Mouse (Mus musculus) hindbrain, postnatal 0 days (tissue): ENCODE results near the gene Dysf. TPM values are rescaled to one million over a fixed set of nuclear protein-coding genes. Genes with fewer than 3 reads are reported as not detected.

ENCODE experiments used
- ATAC-seq: fragments of 200-750 bp; cut with Nextera tagmentation; 2 replicates; pipeline ENCODE4 v1.8.0; 2017; ENCODE audit warnings: mild to moderate bottlenecking, moderate TSS enrichment, moderate library complexity
- DNase-seq: peaks from one replicate; pipeline ENCODE4 v3.0.0-alpha.2; 2015; ENCODE audit warnings: low spot score
- H3K27ac ChIP-seq: fragments of 300-500 bp; sonication (generic); 2 replicates; pipeline ENCODE4 v1.5.1; 2014; ENCODE audit warnings: mild to moderate bottlenecking
- H3K27me3 ChIP-seq: fragments of 300-500 bp; sonication (generic); 2 replicates; pipeline ENCODE4 v1.6.1; 2014; ENCODE audit warnings: low read length, mixed read lengths; ENCODE audit not compliant: insufficient read depth
- H3K36me3 ChIP-seq: fragments of 300-500 bp; sonication (generic); 2 replicates; pipeline ENCODE4 v1.6.1; 2014; ENCODE audit warnings: low read length, mixed read lengths; ENCODE audit not compliant: insufficient read depth
- H3K4me1 ChIP-seq: fragments of 300-500 bp; sonication (generic); 2 replicates; pipeline ENCODE4 v1.6.1; 2014; ENCODE audit warnings: antibody characterized with exemption, low read length, mixed read lengths; ENCODE audit not compliant: insufficient read depth
- H3K4me2 ChIP-seq: fragments of 300-500 bp; sonication (generic); 2 replicates; pipeline ENCODE4 v1.6.1; 2014; ENCODE audit warnings: low read depth, mild to moderate bottlenecking, low read length, moderate library complexity, mixed read lengths
- H3K4me3 ChIP-seq: fragments of 300-500 bp; sonication (generic); 2 replicates; pipeline ENCODE4 v1.5.1; 2014; ENCODE audit warnings: low read length
- H3K9ac ChIP-seq: fragments of 300-500 bp; sonication (generic); replicated peaks from 2 replicates; pipeline ENCODE4 v1.6.1; 2014; ENCODE audit warnings: mild to moderate bottlenecking, low read length, moderate library complexity, mixed read lengths
- H3K9me3 ChIP-seq: fragments of 300-500 bp; sonication (generic); 2 replicates; pipeline ENCODE4 v1.6.1; 2016; ENCODE audit warnings: low read length, mixed read lengths
- CTCF ChIP-seq: IDR thresholded peaks from 2 replicates; pipeline ENCODE4 v1.5.1; 2016; ENCODE audit warnings: antibody characterized with exemption, control low read depth, low read depth
- WGBS: fragments of 180-500 bp; shearing (Covaris S2); extraction: QIAGEN DNeasy Blood & Tissue Kit; methylation state at CpG from one replicate; pipeline ENCODE4 v1.1.7; 2014; 5-methylcytosine and 5-hydroxymethylcytosine counted together
- polyA plus RNA-seq: library from polyadenylated mRNA; unstranded; fragments of >200 nt; fragmentation: Nextera tagmentation; extraction: Ambion mirVana; gene quantifications from 2 replicates; pipeline ENCODE4 v1.2.1, GENCODE M21; 2015
- total RNA-seq: library from RNA; depleted of rRNA; stranded (reverse); fragments of >200 nt; gene quantifications from 2 replicates; pipeline ENCODE4 v1.2.3, GENCODE M21; 2014; rRNA removed

Dysf gene
- total and polyA plus RNA-seq, 2 experiments from 2014 or later, result 1.6 to 2.4 TPM

DNA sequence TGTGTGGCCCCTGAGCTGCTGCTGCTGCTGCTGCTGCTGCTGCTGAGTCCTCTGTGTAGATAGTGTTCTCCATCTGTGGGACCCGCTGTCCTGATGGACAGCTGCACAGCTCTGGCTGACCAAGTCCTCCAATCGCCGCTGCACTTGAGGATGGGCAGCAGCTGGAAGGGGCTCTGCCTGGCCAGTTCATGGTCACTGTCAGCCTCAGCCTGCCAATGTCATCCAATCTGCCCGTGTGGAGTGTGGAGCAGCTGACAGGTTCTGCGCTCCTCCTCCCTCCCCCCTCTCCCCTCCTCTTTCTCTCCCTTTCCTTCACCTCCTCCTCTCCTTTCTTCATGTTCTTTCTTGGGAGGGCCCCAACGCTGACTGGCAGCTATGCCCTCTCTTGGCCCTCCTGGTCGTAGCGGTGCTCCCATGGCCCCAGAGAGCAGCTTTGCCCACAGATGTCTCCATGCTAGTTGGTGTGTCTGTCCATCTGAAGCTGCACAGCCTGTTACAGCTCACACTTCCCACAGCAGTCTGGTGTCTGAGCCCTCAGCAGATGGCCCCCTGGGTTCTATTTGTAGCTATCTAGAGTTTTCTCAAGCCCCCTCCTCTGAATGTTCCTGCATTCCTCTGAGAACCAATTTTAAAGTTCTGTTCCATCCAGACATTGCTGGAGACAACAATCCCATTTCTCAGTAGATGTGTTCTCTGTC, 223.8 kb downstream of the Dysf start:
- H3K4me1 ChIP-seq, result no peaks in the 10 kb centered on the region; the same call in 1 of the 2 replicates
- H3K4me2 ChIP-seq, result no peak overlapping the region
- DNase-seq, result peak; percentile 19
- H3K9me3 ChIP-seq, result no peaks in the 10 kb centered on the region
- 38% methylated on average over 8 of the region's 8 CpGs for WGBS
- H3K36me3 ChIP-seq, result no peaks in the 10 kb centered on the region
- H3K4me3 ChIP-seq, result no peak overlapping the region
- no peak overlapping the region for H3K27ac ChIP-seq
- H3K9ac ChIP-seq, result no peak overlapping the region
- H3K27me3 ChIP-seq, result no peaks in the 10 kb centered on the region
- peak; percentile 19; the same call in 1 of the 2 replicates for ATAC-seq
- no peak for TF ChIP-seq CTCF

DNA sequence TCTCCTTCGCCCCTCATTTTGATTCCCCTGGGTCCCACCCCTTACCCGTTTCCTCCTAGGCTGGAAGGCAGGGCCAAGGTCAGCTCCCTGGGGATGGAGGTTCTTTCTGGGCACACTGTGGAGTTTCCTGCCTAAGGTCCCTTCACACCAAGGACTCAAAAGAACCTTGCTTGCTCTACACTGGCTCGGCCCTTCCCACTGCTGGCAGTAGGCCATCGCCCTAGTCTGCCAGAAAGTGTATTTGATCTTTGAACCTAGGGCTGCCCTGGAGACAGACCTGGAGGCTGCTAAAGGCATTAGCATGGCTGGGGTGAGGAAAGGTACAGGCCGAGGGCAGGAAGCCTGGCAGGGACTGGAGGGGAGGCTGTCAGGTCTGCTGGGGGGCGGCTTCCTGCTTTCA, 225.4 kb downstream of the Dysf start:
- H3K9ac ChIP-seq, result no peak overlapping the region
- no peak overlapping the region for H3K27ac ChIP-seq
- no peaks in the 10 kb centered on the region for H3K9me3 ChIP-seq
- H3K27me3 ChIP-seq, result no peaks in the 10 kb centered on the region
- no peak overlapping the region for H3K4me3 ChIP-seq
- DNase-seq, result no peak
- no peak for TF ChIP-seq CTCF
- no peaks in the 10 kb centered on the region for H3K36me3 ChIP-seq
- ATAC-seq, result no peak
- 65% methylated on average over 6 of the region's 6 CpGs for WGBS
- H3K4me1 ChIP-seq, result no peaks in the 10 kb centered on the region; the same call in 1 of the 2 replicates
- no peak overlapping the region for H3K4me2 ChIP-seq

- no peaks in the 10 kb centered on the region; the same call in 1 of the 2 replicates for H3K4me1 ChIP-seq
- no peak for DNase-seq
- H3K36me3 ChIP-seq, result no peaks in the 10 kb centered on the region
- H3K27me3 ChIP-seq, result no peaks in the 10 kb centered on the region
- no peak overlapping the region for H3K4me2 ChIP-seq
- ATAC-seq, result no peak
- WGBS, result 85% methylated on average over 2 of the region's 2 CpGs
- no peak for TF ChIP-seq CTCF
- no peak overlapping the region for H3K4me3 ChIP-seq
- no peaks in the 10 kb centered on the region for H3K9me3 ChIP-seq
- H3K27ac ChIP-seq, result no peak overlapping the region
- H3K9ac ChIP-seq, result no peak overlapping the region
Measured at GRCm38 (mm10) chr6:84235365-84235764, 227.0 kb downstream of the Dysf start.

DNA sequence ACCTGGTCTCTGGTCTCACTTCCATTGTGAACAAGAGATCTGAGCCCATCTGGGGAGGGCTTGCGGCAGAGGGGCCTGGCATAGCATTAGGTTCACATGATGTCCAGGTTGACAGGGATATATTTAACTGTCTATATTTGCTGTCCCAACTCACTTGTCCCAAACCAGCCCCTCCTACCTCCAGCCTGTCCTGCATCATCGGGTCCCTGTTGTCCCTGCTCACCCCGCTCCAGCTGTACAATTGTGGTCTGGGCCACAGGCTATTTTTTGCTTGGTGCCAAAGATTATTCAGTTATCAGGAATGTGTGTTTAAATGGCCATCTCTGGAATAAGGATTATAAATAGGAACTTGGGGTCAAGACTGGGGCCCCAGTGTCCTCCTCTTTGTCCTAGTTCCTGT, 235.0 kb downstream of the Dysf start:
- ATAC-seq (no peak), DNase-seq (no peak)
- TF ChIP-seq CTCF, result no peak
- H3K4me2 ChIP-seq, result no peak overlapping the region
- H3K4me1 ChIP-seq, result no peaks in the 10 kb centered on the region
- no peak overlapping the region for H3K27ac ChIP-seq
- H3K9ac ChIP-seq, result no peak overlapping the region
- H3K36me3 ChIP-seq, result no peaks in the 10 kb centered on the region
- H3K27me3 ChIP-seq, result no peaks in the 10 kb centered on the region
- 95% methylated on average over 3 of the region's 3 CpGs for WGBS
- H3K4me3 ChIP-seq, result no peak overlapping the region
- H3K9me3 ChIP-seq, result no peaks in the 10 kb centered on the region

DNA sequence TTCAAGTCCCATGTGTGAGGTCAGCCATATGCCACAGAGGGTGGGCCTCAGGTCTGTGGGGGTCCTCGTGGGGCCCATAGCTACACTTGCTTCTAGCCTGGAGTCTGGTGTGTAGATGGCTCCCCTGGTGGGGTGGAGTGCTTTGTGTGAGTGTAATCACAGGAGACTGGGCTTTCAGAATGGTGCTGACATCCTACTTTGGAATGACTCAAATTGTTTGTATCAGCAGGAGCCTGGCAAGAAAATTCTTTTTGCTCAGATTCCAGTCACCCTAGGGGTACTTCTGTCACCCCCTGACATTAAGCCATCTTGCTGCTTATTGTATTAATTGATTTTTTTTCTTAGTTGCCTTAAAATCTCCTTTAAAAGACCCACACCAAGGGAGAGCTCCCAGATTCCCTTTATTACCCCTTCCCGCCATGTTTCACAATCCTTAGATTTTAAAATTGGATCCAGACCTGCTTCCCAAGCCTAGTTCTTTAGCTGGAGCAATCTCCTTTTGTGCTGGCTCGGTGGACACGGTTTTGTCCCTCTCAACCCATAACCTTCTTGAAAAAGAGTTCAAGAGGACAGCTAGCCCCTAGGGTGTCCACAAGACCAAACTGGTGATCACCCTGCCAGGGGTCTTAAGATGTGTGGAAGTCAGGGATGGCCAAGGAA, 237.8 kb downstream of the Dysf start:
- WGBS, result 68% methylated on average over 4 of the region's 4 CpGs
- H3K9ac ChIP-seq, result no peak overlapping the region
- H3K27ac ChIP-seq, result no peak overlapping the region
- H3K27me3 ChIP-seq, result no peaks in the 10 kb centered on the region
- DNase-seq, result no peak
- H3K4me2 ChIP-seq, result no peak overlapping the region
- ATAC-seq, result no peak
- H3K36me3 ChIP-seq, result no peaks in the 10 kb centered on the region
- H3K4me1 ChIP-seq, result no peaks in the 10 kb centered on the region
- no peak for TF ChIP-seq CTCF
- no peaks in the 10 kb centered on the region for H3K9me3 ChIP-seq
- no peak overlapping the region for H3K4me3 ChIP-seq

- Histone ChIP-seq H3K4me1 (no peaks in the 10 kb centered on the region), H3K4me2 (no peak overlapping the region), H3K9ac (no peak overlapping the region), H3K27me3 (no peaks in the 10 kb centered on the region), H3K27ac (no peak overlapping the region), H3K36me3 (no peaks in the 10 kb centered on the region), H3K9me3 (no peaks in the 10 kb centered on the region), H3K4me3 (no peak overlapping the region)
- TF ChIP-seq CTCF, result no peak
- WGBS, result 63% methylated on average over 5 of the region's 5 CpGs
- no peak for ATAC-seq
- no peak for DNase-seq
Measured at GRCm38 (mm10) chr6:84246979-84247378, 238.6 kb downstream of the Dysf start.

Other genes with a start within 250 kb of the Dysf start
- gene Ankrd53, start 245.9 kb upstream of the Dysf start, total RNA-seq, result not detected in 2 replicates
- 0.10 TPM in 1 of 2 replicates, not detected in the other for gene Ankrd53, start 245.9 kb upstream of the Dysf start, polyA plus RNA-seq
- gene Tex261, start 232.8 kb upstream of the Dysf start, total RNA-seq, result 44.5 and 56.6 TPM in 2 replicates
- 78.3 and 81.1 TPM in 2 replicates for gene Tex261, start 232.8 kb upstream of the Dysf start, polyA plus RNA-seq
- gene Nagk, start 213.6 kb upstream of the Dysf start, total RNA-seq, result 58.1 and 70.0 TPM in 2 replicates
- 92.0 and 103 TPM in 2 replicates for gene Nagk, start 213.6 kb upstream of the Dysf start, polyA plus RNA-seq
- 45.3 and 46.9 TPM in 2 replicates for gene Paip2b, start 176.8 kb upstream of the Dysf start, total RNA-seq
- 27.9 and 30.8 TPM in 2 replicates for gene Paip2b, start 176.8 kb upstream of the Dysf start, polyA plus RNA-seq
- gene Zfp638, start 141.5 kb upstream of the Dysf start, total RNA-seq, result 78.9 and 91.2 TPM in 2 replicates
- 55.2 and 57.8 TPM in 2 replicates for gene Zfp638, start 141.5 kb upstream of the Dysf start, polyA plus RNA-seq